Mouse (Mus musculus): ENCODE results near the gene Abcg5. TPM values are rescaled to one million over a fixed set of nuclear protein-coding genes. Genes with fewer than 3 reads are reported as not detected.

The Abcg5 gene
- polyA plus RNA-seq, 1 experiment: not detected

- Histone ChIP-seq H3K4me3 (ENCODE audit: insufficient read depth, low read length) (no peak overlapping the region), H3K4me1 (ENCODE audit: control insufficient read depth, insufficient read depth, low read length) (peaks cover 1% of the 10 kb centered on the region; the same call in 1 of the 2 replicates), H3K27ac (ENCODE audit: insufficient read depth, low read depth, low read length) (no peak overlapping the region)
- TF ChIP-seq POLR2A (IDR thresholded peaks at IDR 0.05; ENCODE audit: borderline replicate concordance, low read depth, low read length): no peak
- TF ChIP-seq CTCF (IDR thresholded peaks at IDR 0.05; ENCODE audit: low read depth, low read length): no peak
Measured at GRCm38 (mm10) chr17:84689316-84689715, 6.5 kb upstream of the Abcg5 start.

GRCm38 (mm10) chr17:84688834-84689233 lies 6.0 kb upstream of the Abcg5 start:
- H3K27ac ChIP-seq (ENCODE audit: insufficient read depth, low read depth, low read length): no peak overlapping the region
- H3K4me3 ChIP-seq (ENCODE audit: insufficient read depth, low read length): no peak overlapping the region
- TF ChIP-seq POLR2A (IDR thresholded peaks at IDR 0.05; ENCODE audit: borderline replicate concordance, low read depth, low read length): no peak
- no peak for TF ChIP-seq CTCF (IDR thresholded peaks at IDR 0.05; ENCODE audit: low read depth, low read length)
- peaks cover 6% of the 10 kb centered on the region for H3K4me1 ChIP-seq (ENCODE audit: control insufficient read depth, insufficient read depth, low read length)

GRCm38 (mm10) chr17:84687994-84688393 lies 5.2 kb upstream of the Abcg5 start:
- TF ChIP-seq POLR2A (IDR thresholded peaks at IDR 0.05; ENCODE audit: borderline replicate concordance, low read depth, low read length) (no peak), CTCF (IDR thresholded peaks at IDR 0.05; ENCODE audit: low read depth, low read length) (no peak)
- Histone ChIP-seq H3K4me3 (ENCODE audit: insufficient read depth, low read length) (no peak overlapping the region), H3K4me1 (ENCODE audit: control insufficient read depth, insufficient read depth, low read length) (peaks cover 8% of the 10 kb centered on the region), H3K27ac (ENCODE audit: insufficient read depth, low read depth, low read length) (no peak overlapping the region)

GRCm38 (mm10) chr17:84685286-84685685 lies 2.5 kb upstream of the Abcg5 start:
- TF ChIP-seq POLR2A (IDR thresholded peaks at IDR 0.05; ENCODE audit: borderline replicate concordance, low read depth, low read length) (no peak), CTCF (IDR thresholded peaks at IDR 0.05; ENCODE audit: low read depth, low read length) (no peak)
- Histone ChIP-seq H3K4me1 (ENCODE audit: control insufficient read depth, insufficient read depth, low read length) (peaks cover 8% of the 10 kb centered on the region), H3K4me3 (ENCODE audit: insufficient read depth, low read length) (no peak overlapping the region), H3K27ac (ENCODE audit: insufficient read depth, low read depth, low read length) (no peak overlapping the region)

- H3K27ac ChIP-seq (ENCODE audit: insufficient read depth, low read depth, low read length): no peak overlapping the region
- peaks cover 8% of the 10 kb centered on the region for H3K4me1 ChIP-seq (ENCODE audit: control insufficient read depth, insufficient read depth, low read length)
- TF ChIP-seq POLR2A (IDR thresholded peaks at IDR 0.05; ENCODE audit: borderline replicate concordance, low read depth, low read length) (no peak), CTCF (IDR thresholded peaks at IDR 0.05; ENCODE audit: low read depth, low read length) (no peak)
Measured at GRCm38 (mm10) chr17:84684284-84684683, 1.5 kb upstream of the Abcg5 start.

GRCm38 (mm10) chr17:84681670-84682069 lies 1.1 kb downstream of the Abcg5 start:
- TF ChIP-seq POLR2A (IDR thresholded peaks at IDR 0.05; ENCODE audit: borderline replicate concordance, low read depth, low read length): no peak
- no peak for TF ChIP-seq CTCF (IDR thresholded peaks at IDR 0.05; ENCODE audit: low read depth, low read length)
- H3K4me1 ChIP-seq (ENCODE audit: control insufficient read depth, insufficient read depth, low read length): peaks cover 8% of the 10 kb centered on the region
- no peak overlapping the region for H3K27ac ChIP-seq (ENCODE audit: insufficient read depth, low read depth, low read length)
- no peak overlapping the region for H3K4me3 ChIP-seq (ENCODE audit: insufficient read depth, low read length)

More at GRCm38 (mm10) chr17:84684284-84684683, 1.5 kb upstream of the Abcg5 start:
- no peak overlapping the region for H3K4me3 ChIP-seq (ENCODE audit: insufficient read depth, low read length)

GRCm38 (mm10) chr17:84677595-84677994 lies 5.2 kb downstream of the Abcg5 start:
- H3K4me1 ChIP-seq (ENCODE audit: control insufficient read depth, insufficient read depth, low read length): no peaks in the 10 kb centered on the region; the same call in 1 of the 2 replicates
- no peak overlapping the region for H3K4me3 ChIP-seq (ENCODE audit: insufficient read depth, low read length)
- no peak for TF ChIP-seq CTCF (IDR thresholded peaks at IDR 0.05; ENCODE audit: low read depth, low read length)
- no peak for TF ChIP-seq POLR2A (IDR thresholded peaks at IDR 0.05; ENCODE audit: borderline replicate concordance, low read depth, low read length)
- no peak overlapping the region for H3K27ac ChIP-seq (ENCODE audit: insufficient read depth, low read depth, low read length)

- peak within 1 kb of the TSS; percentile 37 for H3K4me3 ChIP-seq (ENCODE audit: insufficient read depth, low read length)
- TF ChIP-seq POLR2A (IDR thresholded peaks at IDR 0.05; ENCODE audit: borderline replicate concordance, low read depth, low read length) (no peak), CTCF (IDR thresholded peaks at IDR 0.05; ENCODE audit: low read depth, low read length) (no peak)
Measured at GRCm38 (mm10) chr17:84675951-84676366, 6.9 kb downstream of the Abcg5 start, which contains the start of gene Abcg8. TSS of gene Abcg8 (plus strand) at chr17:84676302.

GRCm38 (mm10) chr17:84675204-84675603 lies 7.6 kb downstream of the Abcg5 start:
- Histone ChIP-seq H3K27ac (ENCODE audit: insufficient read depth, low read depth, low read length) (no peak overlapping the region), H3K4me3 (ENCODE audit: insufficient read depth, low read length) (no peak overlapping the region), H3K4me1 (ENCODE audit: control insufficient read depth, insufficient read depth, low read length) (no peaks in the 10 kb centered on the region; the same call in 1 of the 2 replicates)
- no peak for TF ChIP-seq POLR2A (IDR thresholded peaks at IDR 0.05; ENCODE audit: borderline replicate concordance, low read depth, low read length)
- TF ChIP-seq CTCF (IDR thresholded peaks at IDR 0.05; ENCODE audit: low read depth, low read length): no peak

More at GRCm38 (mm10) chr17:84675951-84676366, 6.9 kb downstream of the Abcg5 start, which contains the start of gene Abcg8:
- Histone ChIP-seq H3K27ac (ENCODE audit: insufficient read depth, low read depth, low read length) (no peak within 1 kb of the TSS), H3K4me1 (ENCODE audit: control insufficient read depth, insufficient read depth, low read length) (no peaks in the 10 kb centered on the region; the same call in 1 of the 2 replicates)

GRCm38 (mm10) chr17:84674048-84674447 lies 8.8 kb downstream of the Abcg5 start:
- no peak overlapping the region for H3K27ac ChIP-seq (ENCODE audit: insufficient read depth, low read depth, low read length)
- TF ChIP-seq CTCF (IDR thresholded peaks at IDR 0.05; ENCODE audit: low read depth, low read length): no peak
- H3K4me1 ChIP-seq (ENCODE audit: control insufficient read depth, insufficient read depth, low read length): no peaks in the 10 kb centered on the region; the same call in 1 of the 2 replicates
- H3K4me3 ChIP-seq (ENCODE audit: insufficient read depth, low read length): no peak overlapping the region
